Mouse (Mus musculus): Measurements from ENCODE around the gene Usp50.
A peak's percentile ranks its signal among the peaks of the same experiment; 100 is the strongest.

Usp50 gene

DNA sequence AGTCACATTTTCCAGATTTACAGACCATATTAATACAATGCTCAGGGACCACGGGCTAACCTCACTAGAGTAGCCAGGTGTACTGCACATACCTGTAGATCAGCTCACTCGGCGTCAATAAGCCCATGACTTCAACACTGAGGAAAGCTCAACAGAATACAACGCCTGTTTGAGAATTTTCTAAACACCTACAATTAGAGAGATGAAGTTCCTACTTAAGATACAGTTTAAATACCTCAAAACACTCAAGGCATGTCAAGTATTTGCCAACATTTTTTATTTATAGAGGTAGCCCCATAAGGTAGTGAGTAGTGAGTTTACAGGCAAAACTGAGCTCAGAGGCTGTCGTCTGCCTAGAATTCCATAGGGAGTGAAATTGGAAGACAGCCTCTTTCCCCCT, 39.9 kb downstream of the Usp50 start:
- no peak for DNase-seq (ENCODE audit: low read depth, low spot score)

DNA sequence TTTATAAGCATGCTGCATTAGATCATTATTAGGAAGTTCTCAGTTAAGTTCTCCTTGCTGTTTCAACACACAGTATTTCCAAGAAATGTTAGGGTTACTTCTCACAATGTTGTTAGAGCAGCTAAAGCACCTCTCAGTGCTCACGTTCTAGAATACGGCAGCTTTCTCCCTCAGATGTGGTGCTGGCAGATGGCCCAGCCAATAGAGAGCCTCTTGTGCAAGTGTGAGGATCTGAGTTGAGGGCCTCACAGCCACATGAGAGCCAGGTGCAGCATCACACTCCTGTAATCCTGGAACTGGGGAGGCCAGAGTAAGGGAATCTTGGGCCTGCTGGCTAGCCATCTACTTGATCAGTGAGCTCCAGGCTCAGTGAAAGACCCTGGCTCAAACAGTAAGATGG, 43.0 kb downstream of the Usp50 start:
- DNase-seq (ENCODE audit: low read depth, low spot score) = no peak

DNA sequence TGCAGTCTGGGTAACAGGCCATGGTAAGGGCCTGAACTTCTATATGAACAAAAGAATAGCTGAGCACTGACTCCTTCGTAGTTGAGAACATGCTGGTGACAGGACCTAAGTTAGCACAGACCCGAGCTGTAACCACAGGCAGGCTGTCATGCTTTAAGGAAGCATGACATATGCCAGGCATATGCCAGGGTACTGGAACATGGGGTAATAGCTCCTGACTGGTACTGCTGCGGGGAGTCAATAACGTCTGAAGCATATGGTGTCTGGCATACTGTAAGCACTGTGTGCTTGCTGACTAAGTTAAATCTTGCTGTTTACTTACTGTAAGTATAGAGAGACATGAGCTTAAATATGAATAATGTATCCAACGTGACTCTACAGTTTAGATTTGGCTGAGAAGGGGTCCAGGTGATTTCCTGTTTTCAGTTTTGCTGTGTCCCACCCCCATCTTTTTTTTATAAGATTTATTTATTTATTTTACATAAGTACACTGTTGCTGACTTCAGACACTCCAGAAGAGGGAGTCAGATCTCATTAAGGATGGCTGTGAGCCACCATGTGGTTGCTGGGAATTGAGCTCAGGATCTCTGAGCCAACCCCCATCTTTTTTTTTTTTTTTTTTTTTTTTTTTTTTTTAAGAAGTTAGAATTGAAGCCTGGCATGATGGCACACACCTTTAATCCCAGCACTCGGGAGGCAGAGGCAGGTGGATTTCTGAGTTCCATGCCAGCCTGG, 47.8 kb downstream of the Usp50 start:
- peak; percentile 57 for DNase-seq (ENCODE audit: low read depth, low spot score)

DNA sequence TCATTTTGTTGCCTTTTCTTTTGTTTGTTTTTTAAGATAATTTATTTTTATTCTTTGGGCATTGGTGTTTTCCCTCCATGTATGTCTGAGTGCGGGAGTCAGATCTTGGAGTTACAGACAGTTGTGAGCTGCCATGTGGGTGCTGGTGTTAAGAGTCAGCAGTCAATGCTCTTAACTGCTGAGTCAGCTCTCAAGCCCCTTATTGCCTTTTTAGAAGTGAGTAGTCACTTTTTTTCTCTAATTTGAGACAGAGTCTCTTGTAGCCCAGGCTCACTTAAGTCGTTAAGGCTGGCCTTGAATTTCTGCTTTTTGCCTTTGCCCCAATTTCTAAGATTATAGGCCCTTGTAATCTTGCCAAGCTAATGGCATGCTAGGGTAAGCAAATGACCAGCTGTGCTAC, 52.8 kb downstream of the Usp50 start:
- DNase-seq (ENCODE audit: low read depth, low spot score) = no peak

DNA sequence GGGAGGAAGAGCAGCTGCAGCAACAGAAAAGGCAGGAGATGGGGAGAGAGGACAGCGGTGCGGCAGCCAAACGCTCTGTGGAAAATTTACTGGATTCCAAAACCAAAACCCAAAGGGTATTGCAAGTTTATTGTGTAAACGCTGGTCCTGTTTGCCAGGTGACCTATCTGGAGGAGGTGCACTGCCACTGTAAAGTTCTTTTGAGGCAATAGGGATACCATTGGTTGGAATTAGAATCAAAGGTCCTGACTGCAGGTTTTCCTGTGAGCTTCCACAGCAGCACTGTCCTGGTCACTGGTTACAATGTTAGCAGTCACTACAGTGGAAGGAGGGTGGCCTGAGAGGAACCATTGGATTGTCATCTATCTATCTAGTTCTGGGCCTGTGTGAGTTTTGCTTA, 54.1 kb downstream of the Usp50 start:
- DNase-seq (ENCODE audit: low read depth, low spot score) = no peak

DNA sequence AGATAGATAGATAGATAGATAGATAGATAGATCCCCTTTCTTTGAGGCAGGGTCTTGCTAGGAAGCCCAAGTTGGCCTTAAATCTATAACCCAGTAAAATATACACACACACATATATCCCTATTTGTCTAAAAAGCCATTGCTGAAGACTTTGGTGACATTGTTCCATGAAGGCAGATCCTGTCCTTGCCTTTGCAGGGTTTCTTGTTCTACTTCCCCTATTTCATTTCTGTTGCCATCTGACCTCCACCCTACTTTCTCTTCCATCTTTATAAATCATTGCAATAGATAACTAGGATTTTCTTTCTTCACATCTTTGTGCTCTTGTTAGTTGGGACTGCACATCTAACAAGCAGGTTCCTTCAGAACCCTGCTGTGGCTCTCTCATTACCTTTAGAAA, 70.3 kb downstream of the Usp50 start:
- DNase-seq (ENCODE audit: low read depth, low spot score) = no peak

DNA sequence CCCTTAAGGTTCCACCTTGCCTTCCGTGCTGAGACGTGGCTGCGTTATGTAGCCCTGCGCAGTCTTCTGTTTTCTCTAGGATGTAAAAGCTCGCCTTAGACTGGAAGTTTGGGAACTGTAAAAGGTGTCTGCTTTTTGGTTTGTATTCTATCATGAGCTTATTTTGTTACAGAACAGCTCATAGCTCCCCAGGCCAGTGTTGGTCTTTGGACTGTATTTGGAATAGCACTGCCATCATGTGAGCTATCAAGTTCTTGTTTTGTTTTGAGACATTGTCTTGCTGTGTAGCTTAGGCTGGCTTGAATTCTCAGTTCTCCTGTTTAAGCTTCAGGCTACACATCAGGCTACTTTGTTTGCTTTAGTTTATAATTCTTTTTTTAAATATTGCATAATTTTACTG, 70.7 kb downstream of the Usp50 start:
- no peak for DNase-seq (ENCODE audit: low read depth, low spot score)

DNA sequence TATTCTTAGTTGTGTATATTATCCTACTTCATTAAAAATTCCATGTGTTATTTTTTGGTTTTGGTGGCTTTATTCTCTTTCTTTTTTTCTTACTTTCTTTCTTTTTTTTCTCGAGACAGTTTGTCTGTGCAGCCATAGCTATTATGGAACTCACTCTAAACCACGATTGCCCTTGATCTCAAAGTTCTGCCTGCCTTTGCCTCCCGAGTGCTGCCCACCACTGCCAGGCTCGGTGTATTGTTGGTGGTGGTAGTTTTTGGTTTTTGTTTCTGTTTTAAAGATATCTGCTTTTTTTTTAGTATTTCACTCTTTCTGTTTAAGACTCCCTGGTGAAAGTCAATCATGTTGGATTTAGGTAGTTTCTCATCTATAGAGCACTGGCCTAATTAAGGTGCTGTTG, 74.9 kb downstream of the Usp50 start:
- no peak for DNase-seq (ENCODE audit: low read depth, low spot score)

DNA sequence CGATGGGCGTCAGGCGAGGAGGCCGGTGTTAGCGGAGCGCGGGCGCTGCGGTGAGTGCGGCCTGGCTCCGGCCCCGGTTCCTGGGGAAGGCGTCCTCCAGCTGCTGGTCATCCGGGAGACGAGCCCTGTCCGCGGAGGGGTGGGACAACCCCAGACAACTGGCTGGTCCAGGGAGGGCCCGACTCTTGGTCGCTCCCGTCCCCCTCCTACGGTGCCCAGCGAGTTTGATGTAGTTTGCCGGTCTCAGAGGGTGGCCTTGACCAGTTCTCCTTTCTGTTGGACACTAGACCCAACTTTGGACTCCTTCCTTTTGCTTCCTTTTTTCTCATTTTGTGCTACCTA, 75.9 kb downstream of the Usp50 start:
- DNase-seq (ENCODE audit: low read depth, low spot score) = no peak

- DNase-seq (ENCODE audit: low read depth, low spot score) = peak; percentile 100
Measured at GRCm38 (mm10) chr2:126706759-126707437, 76.4 kb downstream of the Usp50 start, which contains the start of gene Usp8. TSS of gene Usp8 (plus strand) at chr2:126707328.

DNA sequence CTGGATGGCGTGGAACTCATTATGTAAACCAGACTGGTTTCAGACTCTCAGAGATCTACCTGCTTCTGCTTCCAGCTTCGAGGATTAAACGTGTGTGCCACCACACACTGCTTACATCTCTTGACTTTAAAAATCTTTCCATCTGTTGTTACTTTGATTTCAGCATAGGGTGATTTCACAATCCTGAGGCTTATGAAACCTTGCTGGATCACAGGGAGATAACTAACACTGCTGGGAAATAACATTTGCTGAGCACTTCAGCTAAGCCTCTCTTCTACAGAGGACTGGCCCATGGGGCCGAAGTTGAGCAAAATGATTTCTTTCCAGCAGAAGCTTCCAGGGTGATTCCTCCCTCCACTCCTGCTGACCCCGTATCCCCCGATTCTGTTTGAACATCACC, 88.0 kb downstream of the Usp50 start:
- DNase-seq (ENCODE audit: low read depth, low spot score) = no peak

GRCm38 (mm10) chr2:126691290-126691689, 92.0 kb downstream of the Usp50 start:
- no peak for DNase-seq (ENCODE audit: low read depth, low spot score)

DNA sequence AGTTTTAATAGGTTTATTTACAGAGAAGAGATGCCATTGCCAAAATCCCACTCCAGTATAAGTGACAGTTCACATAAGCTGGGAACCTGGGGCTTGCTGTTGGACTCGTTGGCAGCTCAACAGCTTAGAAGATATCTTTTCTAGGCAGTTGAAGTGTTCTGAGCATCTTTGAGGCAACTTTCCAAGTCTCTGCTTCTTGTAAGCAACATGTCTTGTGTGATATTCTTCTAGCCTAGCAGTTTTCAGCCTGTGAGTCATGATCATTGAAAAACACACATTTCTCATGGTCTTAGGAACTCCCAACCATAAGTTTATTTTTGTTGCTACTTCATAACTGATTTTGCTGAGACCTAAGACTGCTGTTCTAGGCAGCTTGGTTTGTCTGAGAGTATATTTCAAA, 100.3 kb downstream of the Usp50 start:
- DNase-seq (ENCODE audit: low read depth, low spot score) = peak; percentile 68

DNA sequence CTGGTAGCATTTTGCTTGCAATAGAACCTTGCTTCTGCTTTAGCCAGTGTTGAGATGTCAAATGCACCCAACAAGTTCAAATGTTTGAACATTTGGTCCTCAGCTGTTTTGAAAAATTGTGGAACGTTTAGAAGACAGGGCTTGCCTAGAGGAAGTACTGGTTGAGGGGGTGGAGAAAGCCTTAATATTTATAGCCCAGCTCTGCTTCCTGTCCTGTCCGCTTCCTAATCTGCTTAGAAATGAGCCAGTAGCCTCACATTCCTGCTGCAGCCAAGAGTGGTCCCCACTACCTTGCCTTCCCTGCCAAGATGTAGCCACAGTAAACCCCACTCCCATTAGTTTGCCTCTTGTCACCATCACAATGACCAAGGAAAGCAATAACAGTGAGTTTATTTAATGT, 100.9 kb downstream of the Usp50 start:
- peak; percentile 12 for DNase-seq (ENCODE audit: low read depth, low spot score)

GRCm38 (mm10) chr2:126677366-126677765, 105.9 kb downstream of the Usp50 start:
- DNase-seq (ENCODE audit: low read depth, low spot score) = no peak

DNA sequence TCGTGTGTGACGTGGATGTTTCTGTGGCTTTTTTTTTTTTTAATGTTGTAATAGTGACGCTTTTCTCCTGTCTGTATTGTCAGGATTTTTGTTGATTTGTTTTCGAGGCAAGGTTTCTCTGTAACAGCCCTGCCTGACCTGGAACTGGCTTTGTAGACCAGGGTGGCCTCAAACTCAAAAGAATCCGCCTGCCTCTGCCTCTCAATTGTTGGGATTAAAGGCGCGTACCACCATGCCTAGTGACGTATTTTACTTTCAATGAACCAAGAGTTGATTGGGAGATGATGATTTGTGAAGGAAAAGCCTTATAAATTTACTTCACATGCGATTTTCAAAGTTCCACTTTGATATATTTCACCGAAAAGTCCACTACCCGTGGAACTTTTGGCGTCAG, 107.2 kb downstream of the Usp50 start, which contains the start of gene Gabpb1:
Gene Gabpb1 (minus strand): TSS at position 216 of the 394 bp plus-strand sequence.
- no peak for DNase-seq (ENCODE audit: low read depth, low spot score)

GRCm38 (mm10) chr2:126675169-126676121, 107.8 kb downstream of the Usp50 start:
- DNase-seq (ENCODE audit: low read depth, low spot score) = peak; percentile 96

GRCm38 (mm10) chr2:126674441-126675168, 108.7 kb downstream of the Usp50 start:
- DNase-seq (ENCODE audit: low read depth, low spot score) = peak; percentile 50

- no peak for DNase-seq (ENCODE audit: low read depth, low spot score)
Measured at GRCm38 (mm10) chr2:126673317-126674242, 109.7 kb downstream of the Usp50 start.

GRCm38 (mm10) chr2:126668621-126669252, 114.5 kb downstream of the Usp50 start:
- DNase-seq (ENCODE audit: low read depth, low spot score) = no peak

Measured in brain, adult 2 months (tissue).